Mouse (Mus musculus) megakaryocyte, embryonic 14.5 days (primary cell): ENCODE measurements around the gene Meioc. TPM values are rescaled to one million over a fixed set of nuclear protein-coding genes. Genes with fewer than 3 reads are reported as not detected.

Experiments used
- H3K27me3 ChIP-seq: replicated peaks from 2 replicates; pipeline ENCODE3; 2012; ENCODE audit warnings: inconsistent platforms
- H3K36me3 ChIP-seq: replicated peaks from 2 replicates; pipeline ENCODE3; 2012; ENCODE audit warnings: low read length, inconsistent platforms, mixed read lengths
- H3K4me1 ChIP-seq: 2 replicates; pipeline ENCODE4 v1.6.1; 2012; ENCODE audit warnings: inconsistent platforms
- H3K4me3 ChIP-seq: replicated peaks from 2 replicates; pipeline ENCODE3; 2012; ENCODE audit warnings: moderate library complexity, mild to moderate bottlenecking, inconsistent platforms
- H3K9me3 ChIP-seq: 2 replicates; pipeline ENCODE4 v1.6.1; 2012; ENCODE audit warnings: inconsistent platforms
- FLI1 ChIP-seq: IDR thresholded peaks from 2 replicates; pipeline ENCODE4 v1.6.1; 2012; ENCODE audit warnings: low read length, inconsistent platforms, mixed read lengths
- GATA1 ChIP-seq: IDR thresholded peaks from 3 replicates; pipeline ENCODE4 v1.6.1; 2012; ENCODE audit warnings: mixed read lengths, low read length, inconsistent platforms, borderline replicate concordance
- polyA plus RNA-seq: library from polyadenylated mRNA; stranded (reverse); fragments of >175 nt; gene quantifications from 2 replicates; pipeline ENCODE4 v1.2.3, GENCODE M21; 2012; ENCODE audit warnings: low replicate concordance; ENCODE audit not compliant: insufficient read depth

Meioc gene
- polyA plus RNA-seq, 1 experiment = not detected

GRCm38 (mm10) chr11:102633379-102633778 lies 30.1 kb upstream of the Meioc start:
- TF ChIP-seq FLI1 (no peak), GATA1 (no peak)
- Histone ChIP-seq H3K4me3 (no peak overlapping the region), H3K36me3 (no peaks in the 10 kb centered on the region), H3K9me3 (0 out of 2 replicates have a peak, but pooled peaks cover 3% of the 10 kb centered on the region), H3K27me3 (peaks cover 50% of the 10 kb centered on the region), H3K4me1 (peaks cover 7% of the 10 kb centered on the region; the same call in 1 of the 2 replicates)

GRCm38 (mm10) chr11:102636887-102637286 lies 26.6 kb upstream of the Meioc start:
- H3K4me3 ChIP-seq = no peak overlapping the region
- peaks cover 7% of the 10 kb centered on the region; the same call in 1 of the 2 replicates for H3K4me1 ChIP-seq
- no peaks in the 10 kb centered on the region for H3K36me3 ChIP-seq
- no peak for TF ChIP-seq FLI1
- TF ChIP-seq GATA1 = no peak
- H3K9me3 ChIP-seq = 0 out of 2 replicates have a peak, but pooled peaks cover 3% of the 10 kb centered on the region
- peaks cover 44% of the 10 kb centered on the region for H3K27me3 ChIP-seq

- TF ChIP-seq FLI1 (no peak), GATA1 (no peak)
- no peaks in the 10 kb centered on the region for H3K4me1 ChIP-seq
- no peaks in the 10 kb centered on the region for H3K36me3 ChIP-seq
- H3K9me3 ChIP-seq = no peaks in the 10 kb centered on the region
- no peak overlapping the region for H3K4me3 ChIP-seq
- H3K27me3 ChIP-seq = peaks cover 48% of the 10 kb centered on the region
Observed at GRCm38 (mm10) chr11:102643891-102644382, 19.6 kb upstream of the Meioc start.

- Histone ChIP-seq H3K27me3 (peaks cover 53% of the 10 kb centered on the region), H3K9me3 (no peaks in the 10 kb centered on the region), H3K4me3 (no peak overlapping the region), H3K4me1 (peaks cover under 1% of the 10 kb centered on the region; the same call in 1 of the 2 replicates), H3K36me3 (no peaks in the 10 kb centered on the region)
- no peak for TF ChIP-seq GATA1
- no peak for TF ChIP-seq FLI1
Observed at GRCm38 (mm10) chr11:102646226-102646625, 17.3 kb upstream of the Meioc start.

GRCm38 (mm10) chr11:102647885-102648284 lies 15.6 kb upstream of the Meioc start:
- Histone ChIP-seq H3K36me3 (no peaks in the 10 kb centered on the region), H3K4me3 (no peak overlapping the region)
- TF ChIP-seq FLI1 = no peak
- no peak for TF ChIP-seq GATA1

GRCm38 (mm10) chr11:102651381-102651780 lies 12.1 kb upstream of the Meioc start:
- H3K36me3 ChIP-seq = no peaks in the 10 kb centered on the region
- TF ChIP-seq GATA1 (no peak), FLI1 (no peak)
- no peaks in the 10 kb centered on the region for H3K9me3 ChIP-seq
- peak overlapping the region; percentile 75 for H3K4me3 ChIP-seq
- peaks cover 31% of the 10 kb centered on the region for H3K27me3 ChIP-seq
- H3K4me1 ChIP-seq = peaks cover 12% of the 10 kb centered on the region

More at GRCm38 (mm10) chr11:102647885-102648284, 15.6 kb upstream of the Meioc start:
- Histone ChIP-seq H3K4me1 (peaks cover 6% of the 10 kb centered on the region; the same call in 1 of the 2 replicates), H3K27me3 (peaks cover 50% of the 10 kb centered on the region), H3K9me3 (no peaks in the 10 kb centered on the region)

GRCm38 (mm10) chr11:102652844-102653243 lies 10.7 kb upstream of the Meioc start:
- no peak for TF ChIP-seq GATA1
- no peak for TF ChIP-seq FLI1
- H3K27me3 ChIP-seq = peaks cover 22% of the 10 kb centered on the region
- H3K9me3 ChIP-seq = no peaks in the 10 kb centered on the region
- H3K4me3 ChIP-seq = no peak overlapping the region
- no peaks in the 10 kb centered on the region for H3K36me3 ChIP-seq
- peaks cover 24% of the 10 kb centered on the region for H3K4me1 ChIP-seq

GRCm38 (mm10) chr11:102655888-102656287 lies 7.6 kb upstream of the Meioc start:
- peaks cover 8% of the 10 kb centered on the region for H3K27me3 ChIP-seq
- no peak overlapping the region for H3K4me3 ChIP-seq
- TF ChIP-seq GATA1 (no peak), FLI1 (no peak)
- peaks cover 24% of the 10 kb centered on the region for H3K4me1 ChIP-seq
- 0 out of 2 replicates have a peak, but pooled peaks cover 6% of the 10 kb centered on the region for H3K9me3 ChIP-seq
- no peaks in the 10 kb centered on the region for H3K36me3 ChIP-seq

- Histone ChIP-seq H3K4me3 (peak overlapping the region; percentile 78), H3K9me3 (0 out of 2 replicates have a peak, but pooled peaks cover 6% of the 10 kb centered on the region), H3K27me3 (peaks cover 8% of the 10 kb centered on the region), H3K4me1 (peaks cover 21% of the 10 kb centered on the region), H3K36me3 (no peaks in the 10 kb centered on the region)
- TF ChIP-seq FLI1 = no peak
Observed at GRCm38 (mm10) chr11:102656326-102656926, 7.1 kb upstream of the Meioc start.

- Histone ChIP-seq H3K4me3 (peak overlapping the region; percentile 78), H3K36me3 (no peaks in the 10 kb centered on the region), H3K27me3 (peaks cover 7% of the 10 kb centered on the region), H3K4me1 (peaks cover 18% of the 10 kb centered on the region), H3K9me3 (0 out of 2 replicates have a peak, but pooled peaks cover 6% of the 10 kb centered on the region)
- TF ChIP-seq GATA1 = no peak
- TF ChIP-seq FLI1 = no peak
Observed at GRCm38 (mm10) chr11:102656931-102657330, 6.6 kb upstream of the Meioc start.

GRCm38 (mm10) chr11:102665151-102665550 lies 1.6 kb downstream of the Meioc start:
- TF ChIP-seq GATA1 (no peak), FLI1 (no peak)
- no peaks in the 10 kb centered on the region for H3K36me3 ChIP-seq
- H3K4me1 ChIP-seq = peaks cover 8% of the 10 kb centered on the region; the same call in 1 of the 2 replicates
- peaks cover 14% of the 10 kb centered on the region for H3K9me3 ChIP-seq
- no peak overlapping the region for H3K4me3 ChIP-seq
- peaks cover 47% of the 10 kb centered on the region for H3K27me3 ChIP-seq
